Mouse (Mus musculus): ENCODE measurements around the gene Zdhhc14.

Zdhhc14 gene

GRCm38 (mm10) chr17:5606151-5606591 lies 113.8 kb downstream of the Zdhhc14 start:
- DNase-seq (ENCODE audit: low spot score in 2 of 2), result no peak

DNA sequence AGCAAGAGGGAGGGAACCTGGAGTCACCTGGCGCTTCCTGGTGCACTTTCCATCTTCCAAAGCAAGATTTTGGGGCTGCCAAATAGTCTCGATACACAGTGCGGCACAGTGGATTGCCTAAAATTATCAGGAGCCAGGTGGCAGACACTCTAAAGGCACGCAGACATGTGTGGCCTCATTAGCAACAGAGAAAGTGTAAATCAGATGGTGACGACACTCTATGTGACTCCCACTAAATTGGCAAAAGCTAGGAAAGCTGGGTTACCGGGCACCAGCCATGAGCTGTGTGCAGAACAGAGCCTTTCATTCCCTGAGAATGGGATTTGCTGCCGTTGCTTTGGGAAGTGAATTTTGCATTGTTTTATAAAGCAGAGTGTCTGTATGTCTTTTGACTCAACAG lies 115.0 kb downstream of the Zdhhc14 start:
- no peak for DNase-seq (ENCODE audit: low spot score in 2 of 2)

GRCm38 (mm10) chr17:5609875-5610552 lies 117.7 kb downstream of the Zdhhc14 start:
- DNase-seq (ENCODE audit: low spot score in 2 of 2), result no peak

DNA sequence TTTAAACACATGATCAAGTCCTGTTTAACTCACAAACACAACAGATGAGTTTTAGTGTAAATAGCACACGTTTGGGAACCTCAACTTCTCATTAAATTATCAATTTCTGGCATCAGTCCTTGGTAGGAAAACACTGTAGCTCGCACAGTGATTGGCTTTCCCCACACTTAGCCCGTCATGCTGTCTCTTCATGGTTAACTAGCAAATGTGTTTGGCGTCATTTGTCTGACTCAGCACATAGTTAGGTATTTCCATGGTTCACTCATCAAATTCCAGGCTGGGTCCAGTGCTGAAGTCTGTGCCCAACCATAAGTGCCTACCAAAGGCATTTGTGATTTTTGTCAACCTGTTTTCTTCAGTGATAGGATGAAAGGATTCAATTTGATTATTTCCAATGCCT lies 119.9 kb downstream of the Zdhhc14 start:
- no peak for DNase-seq (ENCODE audit: low spot score in 2 of 2)

DNA sequence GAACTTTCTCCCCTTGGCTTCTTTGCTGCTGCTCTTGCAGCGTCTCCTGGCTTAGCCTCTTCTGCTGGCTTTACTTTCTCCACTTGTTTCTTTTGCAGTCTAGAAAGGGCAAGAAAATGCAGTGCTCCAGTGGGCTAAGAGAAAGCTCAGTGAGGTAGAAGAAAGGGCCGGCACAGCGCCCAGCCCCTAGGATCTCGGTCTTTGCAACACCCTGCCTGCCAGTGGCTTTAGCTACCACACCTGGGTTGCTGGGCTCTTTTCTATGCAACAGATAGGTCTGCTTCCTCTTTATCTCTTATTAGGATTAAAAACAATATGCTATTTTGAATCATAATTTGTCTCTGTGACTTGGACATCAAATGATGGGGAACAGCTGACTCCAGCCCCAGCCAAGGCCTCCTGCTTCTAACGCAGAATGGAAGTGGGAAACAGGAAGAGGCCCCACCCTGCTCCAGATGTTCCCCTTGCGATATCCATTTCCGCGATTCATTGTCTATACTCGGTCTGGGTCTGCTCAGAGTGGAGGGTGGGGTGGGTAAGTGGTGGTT lies 122.5 kb downstream of the Zdhhc14 start:
- no peak for DNase-seq (ENCODE audit: low spot score in 2 of 2)

- no peak for DNase-seq (ENCODE audit: low spot score in 2 of 2)
These were observed 129.6 kb downstream of the Zdhhc14 start for GRCm38 (mm10) chr17:5621626-5622591.

GRCm38 (mm10) chr17:5622764-5623163 lies 130.4 kb downstream of the Zdhhc14 start:
- DNase-seq (ENCODE audit: low spot score in 2 of 2), result no peak

- no peak for DNase-seq (ENCODE audit: low spot score in 2 of 2)
These were observed 130.8 kb downstream of the Zdhhc14 start for GRCm38 (mm10) chr17:5623181-5623580.

DNA sequence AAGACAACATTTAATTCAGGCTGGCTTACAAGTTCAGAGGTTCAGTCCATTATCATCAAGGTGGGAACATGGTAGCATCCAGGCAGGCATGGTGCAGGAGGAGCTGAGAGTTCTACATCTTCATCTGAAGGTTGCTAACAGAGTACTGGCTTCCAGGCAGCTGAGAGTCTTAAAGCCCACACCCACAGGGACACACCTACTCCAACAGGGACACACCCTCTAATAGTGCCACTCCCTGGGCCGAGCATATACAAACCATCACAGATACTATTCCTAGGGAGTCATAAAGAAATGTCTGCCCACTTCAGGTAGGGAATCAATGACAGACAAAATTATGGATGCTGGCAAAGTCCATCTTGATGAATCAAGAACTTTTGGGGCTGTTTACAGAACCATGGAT lies 132.5 kb downstream of the Zdhhc14 start:
- peak in 1 of 2 experiments; percentile 19 for DNase-seq (ENCODE audit: low spot score in 2 of 2)

DNA sequence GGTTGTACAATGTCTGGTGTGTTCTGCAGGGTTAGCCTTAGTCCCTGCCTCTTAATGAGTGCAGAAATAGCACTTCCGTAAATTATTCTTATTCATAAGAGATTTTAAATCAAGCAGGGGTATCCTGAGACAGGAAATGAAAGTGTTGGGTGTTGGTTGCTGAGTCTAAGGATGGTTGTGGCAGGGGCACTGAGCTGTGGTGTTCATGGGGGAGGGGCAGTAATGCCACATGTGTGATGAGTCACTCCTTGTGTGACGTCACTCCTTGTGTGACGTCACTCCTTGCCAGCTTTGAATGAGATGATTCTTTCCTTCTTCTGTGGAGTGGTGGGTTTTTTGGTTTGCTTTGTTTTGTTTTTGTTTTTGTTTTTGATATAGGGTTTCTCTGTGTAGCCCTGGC lies 134.0 kb downstream of the Zdhhc14 start:
- peak; percentile 37 to 55 for DNase-seq (ENCODE audit: low spot score in 2 of 2)

DNA sequence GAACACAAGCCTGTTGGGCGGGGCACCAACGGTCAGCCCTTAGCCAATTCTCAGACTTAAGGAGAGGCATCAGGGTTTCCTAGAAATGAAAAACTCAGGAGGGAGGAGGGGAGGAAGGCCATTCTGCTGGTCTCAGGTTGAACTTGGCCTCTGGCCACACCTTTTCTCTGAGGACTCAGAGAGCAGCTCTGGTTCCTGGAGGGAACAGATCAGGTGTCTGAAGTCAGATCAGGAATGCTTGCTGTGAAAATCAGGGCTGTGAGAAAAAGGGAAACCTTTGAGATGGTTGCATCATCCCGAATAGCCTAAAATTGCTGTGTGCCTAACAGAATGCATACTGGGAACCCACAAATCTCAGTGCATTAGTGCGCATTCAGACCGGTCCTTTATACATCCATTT lies 135.3 kb downstream of the Zdhhc14 start:
- no peak for DNase-seq (ENCODE audit: low spot score in 2 of 2)

DNA sequence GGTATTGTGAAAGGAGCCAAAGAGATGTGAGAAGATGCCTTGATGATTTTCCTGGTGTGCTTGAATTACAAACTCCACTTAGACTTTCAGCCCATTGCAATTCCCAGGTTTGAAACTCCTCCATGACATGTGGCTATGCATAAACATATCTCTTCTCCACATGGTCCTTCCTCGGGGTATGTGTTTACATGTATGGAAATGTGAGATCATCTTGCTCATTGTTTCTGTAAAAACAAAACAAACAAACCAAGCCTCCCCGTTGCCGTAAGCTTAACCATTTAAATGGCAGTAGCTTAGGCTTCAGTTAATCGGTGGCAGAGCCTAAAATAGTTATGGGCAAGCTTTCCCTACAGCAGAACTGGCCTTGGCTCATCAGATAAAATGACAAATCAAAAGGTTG lies 137.3 kb downstream of the Zdhhc14 start:
- no peak for DNase-seq (ENCODE audit: low spot score in 2 of 2)

- no peak for DNase-seq (ENCODE audit: low spot score in 2 of 2)
These were observed 142.9 kb downstream of the Zdhhc14 start for GRCm38 (mm10) chr17:5635254-5635653.

- no peak for DNase-seq (ENCODE audit: low spot score in 2 of 2)
These were observed 149.1 kb downstream of the Zdhhc14 start for GRCm38 (mm10) chr17:5641436-5641835.

- DNase-seq (ENCODE audit: low spot score in 2 of 2), result no peak
These were observed 150.8 kb downstream of the Zdhhc14 start for GRCm38 (mm10) chr17:5642918-5643721.

- DNase-seq (ENCODE audit: low spot score in 2 of 2), result no peak
These were observed 157.8 kb downstream of the Zdhhc14 start for GRCm38 (mm10) chr17:5650124-5650523.

DNA sequence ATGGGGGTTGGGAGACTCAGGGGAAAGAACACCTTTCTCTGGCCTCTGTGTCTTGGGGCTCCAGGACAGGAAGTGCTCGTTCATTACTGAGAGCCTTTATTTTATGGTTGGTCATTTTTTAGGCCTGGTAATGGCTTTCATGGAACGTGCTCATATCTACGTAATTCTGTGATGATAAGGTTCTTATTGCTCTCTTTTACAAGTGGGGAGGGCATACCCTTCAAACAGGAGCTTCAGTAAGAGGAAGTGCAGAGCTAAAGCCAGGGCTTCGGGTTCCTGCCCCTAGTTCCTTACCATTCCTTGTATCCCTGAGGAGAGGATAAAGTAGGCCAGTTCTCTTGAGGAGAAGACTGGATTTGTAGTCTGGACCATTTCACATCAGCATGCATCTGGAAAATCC lies 158.3 kb downstream of the Zdhhc14 start:
- no peak for DNase-seq (ENCODE audit: low spot score in 2 of 2)

GRCm38 (mm10) chr17:5651551-5651950 lies 159.2 kb downstream of the Zdhhc14 start:
- no peak for DNase-seq (ENCODE audit: low spot score in 2 of 2)

- no peak for DNase-seq (ENCODE audit: low spot score in 2 of 2)
These were observed 161.6 kb downstream of the Zdhhc14 start for GRCm38 (mm10) chr17:5653981-5654380.

DNA sequence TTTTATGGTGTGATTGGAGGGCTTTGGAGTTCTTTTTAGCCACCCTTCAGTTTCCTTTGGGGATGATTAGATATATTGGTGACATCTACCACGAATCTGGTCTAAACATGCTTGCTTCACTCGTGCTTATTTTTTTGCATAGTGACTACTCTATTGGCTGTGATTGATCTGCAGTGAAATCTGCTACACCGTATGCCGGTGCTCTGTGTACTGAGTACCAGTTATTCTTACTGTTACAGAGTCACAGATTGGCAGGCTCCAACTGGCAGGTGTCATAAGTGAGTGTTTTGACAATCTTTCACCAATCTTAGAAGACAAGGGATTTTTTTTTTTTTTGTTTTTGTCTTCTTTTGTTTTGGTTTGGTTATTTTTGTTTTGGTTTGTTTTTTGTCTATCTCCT lies 163.2 kb downstream of the Zdhhc14 start:
- no peak for DNase-seq (ENCODE audit: low spot score in 2 of 2)

DNA sequence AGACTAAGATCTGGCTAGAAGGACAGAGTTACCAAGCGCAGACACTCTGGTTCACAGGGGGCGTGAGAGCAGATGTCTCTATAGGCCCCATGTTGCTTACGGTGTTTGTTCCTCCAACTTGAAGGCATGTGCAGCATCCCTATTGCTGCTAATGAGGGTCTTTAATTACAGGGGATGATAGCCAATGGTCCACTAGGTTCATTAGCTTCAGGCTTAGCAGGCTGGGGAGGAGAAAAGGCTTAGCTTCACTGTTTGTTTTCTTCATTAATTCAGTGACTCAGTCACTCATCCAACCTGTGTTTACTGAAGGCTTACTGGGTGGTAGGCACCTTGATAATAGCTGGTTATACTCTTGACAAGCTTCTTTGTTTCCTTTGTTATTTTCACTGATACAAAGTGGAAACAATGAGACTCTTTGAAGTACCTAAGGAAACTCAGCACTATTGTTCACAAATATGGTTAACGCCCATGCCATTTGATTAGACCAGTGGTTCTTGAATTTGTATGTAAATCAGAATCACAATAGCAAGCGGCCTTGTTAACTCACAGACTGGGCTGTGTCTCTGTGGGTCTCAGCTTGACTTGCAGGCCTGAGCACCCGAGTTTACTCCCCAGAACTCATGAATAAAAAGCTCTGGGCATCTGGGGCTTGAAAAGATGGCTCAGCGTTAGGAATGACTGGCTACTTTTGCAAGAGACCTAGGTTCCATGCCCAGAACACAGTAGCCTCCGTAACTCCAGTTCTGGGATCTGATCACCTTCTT lies 168.1 kb downstream of the Zdhhc14 start:
- no peak for DNase-seq (ENCODE audit: low spot score in 2 of 2)

Data from spleen, postnatal 36 days (tissue).